Mouse (Mus musculus): ENCODE data around the gene Prkag2. TPM values are rescaled to one million over a fixed set of nuclear protein-coding genes. Genes with fewer than 3 reads are reported as not detected.

Prkag2 gene
- polyA plus RNA-seq, 1 experiment from 2014 or later: 41.2 TPM

GRCm38 (mm10) chr5:24908141-24908819 lies 192.2 kb downstream of the Prkag2 start:
- no peaks in the 10 kb centered on the region for H3K36me3 ChIP-seq (replicated peaks; ENCODE audit: control insufficient read depth, insufficient read depth, low read depth, low read length)
- peak overlapping the region; percentile 82 for H3K4me3 ChIP-seq (ENCODE audit: low read depth, low read length)
- no peaks in the 10 kb centered on the region for H3K9me3 ChIP-seq (replicated peaks; ENCODE audit: control insufficient read depth, low read length)
- H3K27ac ChIP-seq (replicated peaks; ENCODE audit: low read depth, low read length): peak overlapping the region; percentile 80
- no peaks in the 10 kb centered on the region for H3K27me3 ChIP-seq (ENCODE audit: control insufficient read depth, insufficient read depth, low read length)
- peak overlapping the region; percentile 78 for H3K4me2 ChIP-seq (ENCODE audit: low read depth, low read length)
- H3K9ac ChIP-seq (replicated peaks; ENCODE audit: low read length): peak overlapping the region; percentile 92
- WGBS: under 1% methylated on average over 51 of the region's 87 CpGs
- no peaks in the 10 kb centered on the region; the same call in 1 of the 2 replicates for H3K4me1 ChIP-seq (ENCODE audit: control insufficient read depth, insufficient read depth, low read length)
- ATAC-seq (replicated peaks; ENCODE audit: insufficient number of reproducible peaks, low FRiP score, low TSS enrichment, low read depth): peak; percentile 89
- DNase-seq (ENCODE audit: low spot score): peak; percentile 89

DNA sequence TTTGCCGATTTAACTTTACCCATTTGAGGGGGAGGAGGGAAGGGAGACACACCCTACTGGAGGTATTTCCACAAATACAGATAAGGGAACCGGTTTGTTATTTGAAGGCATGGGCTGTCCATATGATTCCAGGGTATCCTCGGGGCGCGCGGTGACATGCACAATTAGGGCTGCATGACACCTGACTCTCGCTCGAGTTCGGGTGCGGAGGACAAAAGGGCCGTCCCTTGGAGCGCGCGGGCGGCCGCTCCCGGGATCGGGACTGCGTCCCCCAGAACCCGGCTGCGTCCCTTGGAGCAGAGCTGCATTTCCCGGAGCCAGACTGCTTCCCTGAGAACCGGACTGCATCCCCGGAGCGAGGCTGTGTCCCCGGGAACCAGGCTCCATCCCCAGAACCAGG lies 192.7 kb downstream of the Prkag2 start:
- 0% methylated on average over 26 of the region's 26 CpGs for WGBS

DNA sequence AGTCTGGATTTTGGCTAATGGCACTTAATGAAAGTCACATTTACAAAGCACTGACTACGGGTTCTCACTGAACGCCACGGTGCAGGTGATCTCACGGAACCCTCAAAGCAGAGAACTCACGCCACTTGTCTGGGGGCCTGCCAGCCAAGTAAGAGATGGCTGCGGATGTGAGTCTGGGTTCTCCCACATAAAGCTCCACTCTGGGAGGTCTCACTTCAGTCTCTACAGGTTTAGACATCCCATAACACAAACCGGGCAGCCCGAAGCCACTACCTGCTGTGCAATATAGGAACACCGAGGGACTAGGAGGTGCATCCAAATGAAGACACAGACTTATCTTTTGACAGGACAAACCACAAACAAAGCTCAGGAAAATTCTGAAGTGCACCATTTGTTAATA lies 193.6 kb downstream of the Prkag2 start:
- ATAC-seq (replicated peaks; ENCODE audit: insufficient number of reproducible peaks, low FRiP score, low TSS enrichment, low read depth) (no peak), DNase-seq (ENCODE audit: low spot score) (no peak)
- Histone ChIP-seq H3K27me3 (ENCODE audit: control insufficient read depth, insufficient read depth, low read length) (no peaks in the 10 kb centered on the region), H3K27ac (replicated peaks; ENCODE audit: low read depth, low read length) (no peak overlapping the region), H3K9ac (replicated peaks; ENCODE audit: low read length) (peak overlapping the region; percentile 92; the same call in 1 of the 2 replicates), H3K4me2 (ENCODE audit: low read depth, low read length) (peak overlapping the region; percentile 78), H3K36me3 (replicated peaks; ENCODE audit: control insufficient read depth, insufficient read depth, low read depth, low read length) (no peaks in the 10 kb centered on the region), H3K4me1 (ENCODE audit: control insufficient read depth, insufficient read depth, low read length) (no peaks in the 10 kb centered on the region; the same call in 1 of the 2 replicates), H3K4me3 (ENCODE audit: low read depth, low read length) (peak overlapping the region; percentile 82; the same call in 1 of the 2 replicates), H3K9me3 (replicated peaks; ENCODE audit: control insufficient read depth, low read length) (no peaks in the 10 kb centered on the region)
- whole genome bisulfite sequencing: 68% methylated on average over 9 of the region's 9 CpGs

More for the DNA sequence above, 192.7 kb downstream of the Prkag2 start:
- Histone ChIP-seq H3K36me3 (replicated peaks; ENCODE audit: control insufficient read depth, insufficient read depth, low read depth, low read length) (no peaks in the 10 kb centered on the region), H3K9me3 (replicated peaks; ENCODE audit: control insufficient read depth, low read length) (no peaks in the 10 kb centered on the region), H3K4me2 (ENCODE audit: low read depth, low read length) (peak overlapping the region; percentile 78), H3K4me1 (ENCODE audit: control insufficient read depth, insufficient read depth, low read length) (no peaks in the 10 kb centered on the region; the same call in 1 of the 2 replicates), H3K4me3 (ENCODE audit: low read depth, low read length) (peak overlapping the region; percentile 82), H3K27ac (replicated peaks; ENCODE audit: low read depth, low read length) (peak overlapping the region; percentile 80), H3K9ac (replicated peaks; ENCODE audit: low read length) (peak overlapping the region; percentile 92), H3K27me3 (ENCODE audit: control insufficient read depth, insufficient read depth, low read length) (no peaks in the 10 kb centered on the region)
- DNase-seq (ENCODE audit: low spot score) (peak; percentile 52), ATAC-seq (replicated peaks; ENCODE audit: insufficient number of reproducible peaks, low FRiP score, low TSS enrichment, low read depth) (peak; percentile 63)

DNA sequence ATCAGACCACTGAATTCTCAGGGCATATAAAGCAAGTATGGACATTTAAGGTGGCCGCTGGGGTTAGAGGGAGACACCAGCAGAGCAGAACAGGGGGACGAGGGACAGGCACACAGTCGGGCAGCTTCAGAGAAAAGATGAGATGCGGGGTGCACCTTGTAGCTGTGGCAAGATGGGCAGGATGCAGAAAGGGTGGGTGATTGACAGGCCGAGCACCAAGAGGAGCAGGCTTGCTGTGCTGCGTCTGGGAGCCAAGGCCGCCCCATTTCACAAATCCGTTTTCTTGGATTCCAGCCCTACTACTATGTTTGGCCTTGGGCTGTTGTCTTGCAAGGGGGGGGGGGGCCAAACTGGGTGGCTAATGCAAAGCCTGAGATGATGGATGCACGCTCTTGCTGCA lies 195.5 kb downstream of the Prkag2 start:
- Histone ChIP-seq H3K9me3 (replicated peaks; ENCODE audit: control insufficient read depth, low read length) (no peaks in the 10 kb centered on the region), H3K4me2 (ENCODE audit: low read depth, low read length) (no peak overlapping the region), H3K4me3 (ENCODE audit: low read depth, low read length) (no peak overlapping the region), H3K36me3 (replicated peaks; ENCODE audit: control insufficient read depth, insufficient read depth, low read depth, low read length) (no peaks in the 10 kb centered on the region), H3K9ac (replicated peaks; ENCODE audit: low read length) (no peak overlapping the region), H3K4me1 (ENCODE audit: control insufficient read depth, insufficient read depth, low read length) (no peaks in the 10 kb centered on the region; the same call in 1 of the 2 replicates), H3K27me3 (ENCODE audit: control insufficient read depth, insufficient read depth, low read length) (no peaks in the 10 kb centered on the region), H3K27ac (replicated peaks; ENCODE audit: low read depth, low read length) (no peak overlapping the region)
- ATAC-seq (replicated peaks; ENCODE audit: insufficient number of reproducible peaks, low FRiP score, low TSS enrichment, low read depth) (no peak), DNase-seq (ENCODE audit: low spot score) (no peak)
- WGBS: 91% methylated on average over 9 of the region's 9 CpGs

DNA sequence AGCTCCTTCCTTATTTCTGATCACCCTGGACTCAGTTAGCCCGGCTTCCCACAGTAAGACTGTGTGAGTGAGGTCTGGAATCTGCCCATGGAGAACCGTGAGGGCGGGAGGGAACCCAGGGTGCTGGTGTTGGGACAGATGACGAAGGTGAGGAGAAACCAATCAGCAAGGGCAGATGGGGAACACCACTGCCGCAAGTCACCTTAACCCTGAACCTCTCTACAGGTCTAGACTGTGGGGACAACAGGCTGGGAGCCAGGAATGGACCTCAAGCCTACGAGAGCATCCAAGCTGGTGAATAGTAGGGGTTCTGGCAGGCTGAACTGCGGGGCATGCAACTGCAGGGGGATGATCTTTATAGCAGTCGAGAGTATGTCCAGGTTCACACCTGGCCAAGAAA lies 196.0 kb downstream of the Prkag2 start:
- Histone ChIP-seq H3K9ac (replicated peaks; ENCODE audit: low read length) (no peak overlapping the region), H3K4me3 (ENCODE audit: low read depth, low read length) (no peak overlapping the region), H3K27ac (replicated peaks; ENCODE audit: low read depth, low read length) (no peak overlapping the region), H3K9me3 (replicated peaks; ENCODE audit: control insufficient read depth, low read length) (no peaks in the 10 kb centered on the region), H3K4me2 (ENCODE audit: low read depth, low read length) (no peak overlapping the region), H3K36me3 (replicated peaks; ENCODE audit: control insufficient read depth, insufficient read depth, low read depth, low read length) (no peaks in the 10 kb centered on the region), H3K4me1 (ENCODE audit: control insufficient read depth, insufficient read depth, low read length) (no peaks in the 10 kb centered on the region; the same call in 1 of the 2 replicates), H3K27me3 (ENCODE audit: control insufficient read depth, insufficient read depth, low read length) (no peaks in the 10 kb centered on the region)
- 88% methylated on average over 8 of the region's 8 CpGs for WGBS
- DNase-seq (ENCODE audit: low spot score) (no peak), ATAC-seq (replicated peaks; ENCODE audit: insufficient number of reproducible peaks, low FRiP score, low TSS enrichment, low read depth) (no peak)

DNA sequence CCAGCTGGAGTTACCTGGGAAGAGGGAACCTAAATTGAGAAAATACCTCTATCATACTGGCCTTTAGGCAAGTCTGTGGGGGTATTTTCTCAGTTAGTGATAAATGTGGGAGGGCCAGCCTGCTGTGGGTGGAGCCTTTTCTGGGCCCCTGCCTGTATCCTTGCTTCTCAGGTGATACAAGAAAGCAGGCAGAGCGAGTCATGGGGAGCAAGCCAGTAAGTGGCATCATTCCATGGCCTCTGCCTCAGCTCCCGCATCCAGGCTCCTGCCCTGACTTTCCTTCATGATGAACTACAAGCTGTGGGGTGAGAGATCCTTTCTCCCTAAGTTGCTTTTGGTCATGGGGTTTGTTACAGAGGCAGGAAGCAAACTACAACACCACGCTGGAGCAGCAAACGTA lies 196.4 kb downstream of the Prkag2 start:
- no peak overlapping the region for H3K4me3 ChIP-seq (ENCODE audit: low read depth, low read length)
- H3K4me1 ChIP-seq (ENCODE audit: control insufficient read depth, insufficient read depth, low read length): no peaks in the 10 kb centered on the region; the same call in 1 of the 2 replicates
- H3K4me2 ChIP-seq (ENCODE audit: low read depth, low read length): no peak overlapping the region
- no peak overlapping the region for H3K9ac ChIP-seq (replicated peaks; ENCODE audit: low read length)
- H3K27me3 ChIP-seq (ENCODE audit: control insufficient read depth, insufficient read depth, low read length): no peaks in the 10 kb centered on the region
- no peak for DNase-seq (ENCODE audit: low spot score)
- H3K36me3 ChIP-seq (replicated peaks; ENCODE audit: control insufficient read depth, insufficient read depth, low read depth, low read length): no peaks in the 10 kb centered on the region
- no peaks in the 10 kb centered on the region for H3K9me3 ChIP-seq (replicated peaks; ENCODE audit: control insufficient read depth, low read length)
- no peak for ATAC-seq (replicated peaks; ENCODE audit: insufficient number of reproducible peaks, low FRiP score, low TSS enrichment, low read depth)
- no peak overlapping the region for H3K27ac ChIP-seq (replicated peaks; ENCODE audit: low read depth, low read length)
- WGBS: 91% methylated on average over 4 of the region's 4 CpGs

- no peak overlapping the region for H3K4me2 ChIP-seq (ENCODE audit: low read depth, low read length)
- no peaks in the 10 kb centered on the region for H3K36me3 ChIP-seq (replicated peaks; ENCODE audit: control insufficient read depth, insufficient read depth, low read depth, low read length)
- ATAC-seq (replicated peaks; ENCODE audit: insufficient number of reproducible peaks, low FRiP score, low TSS enrichment, low read depth): no peak
- H3K9me3 ChIP-seq (replicated peaks; ENCODE audit: control insufficient read depth, low read length): no peaks in the 10 kb centered on the region
- no peak overlapping the region for H3K9ac ChIP-seq (replicated peaks; ENCODE audit: low read length)
- no peaks in the 10 kb centered on the region for H3K27me3 ChIP-seq (ENCODE audit: control insufficient read depth, insufficient read depth, low read length)
- peak; percentile 54 for DNase-seq (ENCODE audit: low spot score)
- H3K4me1 ChIP-seq (ENCODE audit: control insufficient read depth, insufficient read depth, low read length): no peaks in the 10 kb centered on the region; the same call in 1 of the 2 replicates
- H3K27ac ChIP-seq (replicated peaks; ENCODE audit: low read depth, low read length): no peak overlapping the region
- WGBS: 22% methylated on average over 4 of the region's 4 CpGs
- H3K4me3 ChIP-seq (ENCODE audit: low read depth, low read length): no peak overlapping the region
Measured at GRCm38 (mm10) chr5:24902835-24903234, 197.6 kb downstream of the Prkag2 start.

DNA sequence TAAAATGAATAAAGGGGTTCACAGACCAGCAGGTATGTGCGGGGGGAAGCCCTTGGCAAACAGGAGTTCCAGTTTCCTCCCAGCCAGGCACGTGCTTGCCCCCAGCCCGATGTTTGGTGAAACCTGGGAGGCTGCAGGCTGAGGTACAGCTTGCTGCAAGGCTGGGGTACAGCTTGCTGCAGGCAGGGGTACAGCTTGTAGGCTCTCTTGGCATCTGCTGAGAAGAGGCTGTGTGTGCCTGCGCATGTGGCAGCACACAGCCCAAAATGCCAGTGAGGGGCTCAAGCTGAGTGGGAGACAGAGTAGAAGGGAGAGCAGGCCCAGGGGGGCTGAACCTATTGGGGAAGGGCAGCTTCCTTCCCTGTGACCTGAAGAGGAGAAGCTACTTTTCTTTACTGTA lies 204.8 kb downstream of the Prkag2 start:
- Histone ChIP-seq H3K9ac (replicated peaks; ENCODE audit: low read length) (no peak overlapping the region), H3K4me1 (ENCODE audit: control insufficient read depth, insufficient read depth, low read length) (no peaks in the 10 kb centered on the region), H3K4me3 (ENCODE audit: low read depth, low read length) (no peak overlapping the region), H3K9me3 (replicated peaks; ENCODE audit: control insufficient read depth, low read length) (no peaks in the 10 kb centered on the region), H3K4me2 (ENCODE audit: low read depth, low read length) (no peak overlapping the region), H3K27me3 (ENCODE audit: control insufficient read depth, insufficient read depth, low read length) (no peaks in the 10 kb centered on the region), H3K36me3 (replicated peaks; ENCODE audit: control insufficient read depth, insufficient read depth, low read depth, low read length) (no peaks in the 10 kb centered on the region), H3K27ac (replicated peaks; ENCODE audit: low read depth, low read length) (no peak overlapping the region)
- DNase-seq (ENCODE audit: low spot score) (no peak), ATAC-seq (replicated peaks; ENCODE audit: insufficient number of reproducible peaks, low FRiP score, low TSS enrichment, low read depth) (no peak)
- WGBS: 86% methylated on average over 4 of the region's 4 CpGs

All from embryonic facial prominence, embryonic 11.5 days (tissue).